Mouse (Mus musculus) hindbrain, embryonic 14.5 days (tissue): Measurements from ENCODE around the gene Lgals4. TPM values are rescaled to one million over a fixed set of nuclear protein-coding genes. Genes with fewer than 3 reads are reported as not detected.
A peak's percentile ranks its signal among the peaks of the same experiment; 100 is the strongest.

ENCODE experiments used
- ATAC-seq: fragments of 200-750 bp; cut with Nextera tagmentation; 2 replicates; pipeline ENCODE4 v1.8.0; 2017; ENCODE audit warnings: moderate number of reproducible peaks, mild to moderate bottlenecking, moderate TSS enrichment, moderate library complexity; ENCODE audit not compliant: low FRiP score
- DNase-seq: peaks from one replicate; pipeline ENCODE4 v3.0.0-alpha.2; 2015; ENCODE audit warnings: low spot score
- H3K27ac ChIP-seq: fragments of 300-500 bp; sonication (generic); 2 replicates; pipeline ENCODE4 v1.5.1; 2014; ENCODE audit warnings: mild to moderate bottlenecking, moderate library complexity
- H3K27me3 ChIP-seq: fragments of 300-500 bp; sonication (generic); 2 replicates; pipeline ENCODE4 v1.6.1; 2014; ENCODE audit warnings: mild to moderate bottlenecking, low read length, mixed read lengths; ENCODE audit not compliant: control insufficient read depth, insufficient read depth
- H3K36me3 ChIP-seq: fragments of 300-500 bp; sonication (generic); replicated peaks from 2 replicates; pipeline ENCODE4 v1.6.1; 2014; ENCODE audit not compliant: control insufficient read depth, insufficient read depth
- H3K4me1 ChIP-seq: fragments of 300-500 bp; sonication (generic); replicated peaks from 2 replicates; pipeline ENCODE4 v1.6.1; 2014; ENCODE audit warnings: antibody characterized with exemption, low read length, mixed read lengths; ENCODE audit not compliant: control insufficient read depth, insufficient read depth
- H3K4me2 ChIP-seq: fragments of 300-500 bp; sonication (generic); replicated peaks from 2 replicates; pipeline ENCODE4 v1.6.1; 2014; ENCODE audit warnings: mild to moderate bottlenecking, moderate library complexity
- H3K4me3 ChIP-seq: fragments of 300-500 bp; sonication (generic); replicated peaks from 2 replicates; pipeline ENCODE4 v1.5.1; 2014; ENCODE audit warnings: mild to moderate bottlenecking, low read length
- H3K9ac ChIP-seq: fragments of 300-500 bp; sonication (generic); 2 replicates; pipeline ENCODE4 v1.6.1; 2014
- H3K9me3 ChIP-seq: fragments of 300-500 bp; sonication (generic); 2 replicates; pipeline ENCODE4 v1.6.1; 2016; ENCODE audit warnings: low read length; ENCODE audit not compliant: control insufficient read depth
- WGBS: fragments of 180-500 bp; shearing (Covaris S2); extraction: QIAGEN DNeasy Blood & Tissue Kit; methylation state at CpG from one replicate; pipeline ENCODE4 v1.1.7; 2014; 5-methylcytosine and 5-hydroxymethylcytosine counted together
- polyA plus RNA-seq: library from polyadenylated mRNA; unstranded; fragments of >200 nt; fragmentation: Nextera tagmentation; extraction: Ambion mirVana; gene quantifications from 2 replicates; pipeline ENCODE4 v1.2.1, GENCODE M21; 2014

The Lgals4 gene
- polyA plus RNA-seq, 1 experiment from 2014 or later: 3.2 TPM

DNA sequence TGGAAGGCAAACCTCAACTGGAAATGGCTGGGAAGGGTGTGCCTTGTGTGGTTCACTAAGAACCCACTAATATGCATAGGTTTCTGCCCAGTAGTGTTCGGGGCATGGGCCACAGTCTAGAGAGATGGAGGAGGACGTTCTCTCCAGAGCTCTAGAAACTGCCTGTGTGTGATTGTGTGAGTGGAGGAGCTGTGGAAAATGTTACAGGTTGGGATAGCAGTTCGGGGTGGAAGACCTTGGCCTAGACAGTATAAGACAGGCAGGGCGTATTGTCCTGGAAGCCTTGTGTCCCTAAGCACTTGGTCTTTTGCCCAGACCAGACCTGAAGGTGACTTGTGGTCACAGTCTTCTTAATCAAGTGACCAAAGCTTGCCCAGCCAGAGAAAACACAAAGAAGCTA lies 21.2 kb upstream of the Lgals4 start:
- Histone ChIP-seq H3K4me2 (peak overlapping the region; percentile 80), H3K4me1 (peaks cover 25% of the 10 kb centered on the region), H3K27ac (no peak overlapping the region), H3K4me3 (peak overlapping the region; percentile 80), H3K9me3 (no peaks in the 10 kb centered on the region), H3K9ac (peak overlapping the region; percentile 52), H3K27me3 (no peaks in the 10 kb centered on the region), H3K36me3 (peaks cover 55% of the 10 kb centered on the region)
- no peak for DNase-seq
- ATAC-seq: no peak
- WGBS: 71% methylated on average over 4 of the region's 4 CpGs

DNA sequence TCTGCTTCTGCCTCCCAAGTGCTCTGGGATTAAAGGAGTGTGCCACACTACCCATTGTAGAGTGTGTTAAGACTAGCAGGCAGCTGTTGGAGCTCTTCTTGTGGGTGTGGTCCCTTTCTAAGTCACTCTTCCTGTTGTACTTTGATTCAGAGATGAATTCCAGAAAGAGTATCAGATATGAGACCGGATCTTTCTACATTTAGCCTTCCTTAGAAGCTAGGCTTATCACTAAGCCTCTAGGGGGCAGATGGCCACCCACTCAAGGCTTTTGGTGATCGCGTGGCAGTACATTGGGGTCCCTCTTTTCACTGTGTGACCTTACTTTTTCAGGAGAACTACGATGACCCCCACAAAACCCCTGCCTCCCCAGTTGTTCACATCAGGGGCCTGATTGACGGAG lies 20.7 kb upstream of the Lgals4 start:
- peaks cover 60% of the 10 kb centered on the region for H3K36me3 ChIP-seq
- no peak for ATAC-seq
- peak overlapping the region; percentile 80 for H3K4me2 ChIP-seq
- no peaks in the 10 kb centered on the region for H3K9me3 ChIP-seq
- peaks cover 26% of the 10 kb centered on the region for H3K4me1 ChIP-seq
- DNase-seq: no peak
- no peaks in the 10 kb centered on the region for H3K27me3 ChIP-seq
- H3K4me3 ChIP-seq: 0 out of 2 replicates have a peak overlapping the region, but pooled peaks have one; percentile 80
- WGBS: 84% methylated on average over 5 of the region's 5 CpGs
- H3K27ac ChIP-seq: no peak overlapping the region
- H3K9ac ChIP-seq: no peak overlapping the region

DNA sequence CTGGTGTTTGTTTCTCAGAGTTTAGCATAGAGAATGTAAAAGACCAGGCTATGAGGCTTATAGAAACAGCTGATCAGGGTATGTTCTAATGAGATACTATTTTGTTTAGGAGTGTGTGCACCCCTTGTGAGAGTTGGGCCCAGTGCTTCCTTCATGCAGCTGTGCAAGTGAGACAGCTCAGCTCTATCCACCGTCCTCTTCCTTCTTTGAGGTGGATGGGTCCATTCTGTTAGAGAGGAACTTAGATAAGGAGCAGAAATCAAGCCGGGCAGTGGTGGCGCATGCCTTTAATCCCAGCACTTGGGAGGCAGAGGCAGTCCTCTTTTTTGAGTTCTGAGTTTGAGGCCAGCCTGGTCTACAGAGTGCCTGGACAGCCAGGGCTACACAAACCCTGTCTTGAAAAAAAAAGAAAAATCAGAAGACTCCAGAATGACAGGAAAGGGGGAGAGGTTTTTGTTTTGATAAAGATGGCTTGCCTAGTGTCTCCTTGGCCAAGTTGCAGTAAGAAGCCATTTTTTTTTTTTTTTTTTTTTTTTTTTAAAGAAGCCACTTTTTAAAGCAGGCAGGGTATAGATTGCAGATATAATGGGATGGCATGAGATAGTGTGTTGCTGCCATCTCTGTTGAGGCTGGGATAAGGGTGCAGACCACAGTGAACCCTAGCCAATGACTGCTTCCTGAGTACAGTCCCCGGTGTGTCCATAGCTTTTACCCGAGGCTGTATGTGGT lies 19.2 kb upstream of the Lgals4 start:
- Histone ChIP-seq H3K9me3 (no peaks in the 10 kb centered on the region), H3K4me1 (peaks cover 21% of the 10 kb centered on the region), H3K4me3 (no peak overlapping the region), H3K27me3 (no peaks in the 10 kb centered on the region), H3K9ac (no peak overlapping the region), H3K4me2 (no peak overlapping the region), H3K27ac (no peak overlapping the region), H3K36me3 (peaks cover 75% of the 10 kb centered on the region)
- DNase-seq: no peak
- WGBS: 91% methylated on average over 5 of the region's 5 CpGs
- no peak for ATAC-seq

DNA sequence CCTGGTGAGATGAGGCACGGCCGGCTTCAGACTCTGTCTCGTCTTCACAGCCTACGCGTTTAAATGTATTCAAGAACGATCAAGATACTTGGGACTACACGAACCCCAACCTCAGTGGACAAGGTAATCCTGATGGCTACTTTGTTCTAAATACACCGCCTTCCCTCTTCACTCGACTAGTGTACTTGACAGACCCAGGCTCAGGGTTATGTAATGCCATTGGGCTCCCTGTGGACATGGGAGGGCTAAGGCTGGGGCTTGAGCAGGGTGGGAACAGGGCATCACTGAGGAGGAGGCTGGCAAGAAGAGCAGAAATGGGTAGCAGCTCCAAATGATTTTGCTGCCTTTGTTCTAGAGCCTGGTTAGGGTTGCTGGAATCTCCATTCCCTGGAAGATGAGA lies 18.4 kb upstream of the Lgals4 start:
- H3K9ac ChIP-seq: no peak overlapping the region

DNA sequence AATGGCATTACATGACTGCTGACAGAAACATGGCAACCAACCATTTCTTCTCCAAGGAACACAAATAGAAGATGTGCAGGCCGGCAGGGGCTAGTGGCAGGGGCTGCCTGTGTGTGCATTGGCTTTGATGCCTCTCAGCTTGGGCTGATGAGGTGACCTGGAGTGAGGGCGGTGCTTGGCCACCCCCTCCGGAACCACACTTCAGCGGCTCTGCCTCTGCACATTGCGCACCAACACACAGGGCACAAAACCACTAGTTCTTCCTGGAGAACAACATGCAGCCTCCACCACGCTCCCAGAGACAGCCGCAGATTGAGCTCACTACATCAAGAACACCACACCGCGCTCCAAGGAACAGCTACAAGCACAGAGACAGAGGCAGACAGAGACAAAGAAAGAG lies 17.5 kb upstream of the Lgals4 start:
- Histone ChIP-seq H3K4me3 (no peak overlapping the region), H3K9ac (no peak overlapping the region), H3K4me2 (no peak overlapping the region), H3K27ac (no peak overlapping the region), H3K27me3 (no peaks in the 10 kb centered on the region), H3K36me3 (peaks cover 93% of the 10 kb centered on the region), H3K4me1 (peaks cover 21% of the 10 kb centered on the region), H3K9me3 (no peaks in the 10 kb centered on the region)
- DNase-seq: no peak
- 86% methylated on average over 9 of the region's 9 CpGs for WGBS
- no peak for ATAC-seq

More for the DNA sequence above, 18.4 kb upstream of the Lgals4 start:
- Histone ChIP-seq H3K4me2 (no peak overlapping the region), H3K36me3 (peaks cover 83% of the 10 kb centered on the region), H3K4me3 (no peak overlapping the region), H3K4me1 (peaks cover 21% of the 10 kb centered on the region), H3K9me3 (no peaks in the 10 kb centered on the region), H3K27ac (no peak overlapping the region), H3K27me3 (no peaks in the 10 kb centered on the region)
- no peak for DNase-seq
- ATAC-seq: no peak
- 92% methylated on average over 9 of the region's 9 CpGs for WGBS

DNA sequence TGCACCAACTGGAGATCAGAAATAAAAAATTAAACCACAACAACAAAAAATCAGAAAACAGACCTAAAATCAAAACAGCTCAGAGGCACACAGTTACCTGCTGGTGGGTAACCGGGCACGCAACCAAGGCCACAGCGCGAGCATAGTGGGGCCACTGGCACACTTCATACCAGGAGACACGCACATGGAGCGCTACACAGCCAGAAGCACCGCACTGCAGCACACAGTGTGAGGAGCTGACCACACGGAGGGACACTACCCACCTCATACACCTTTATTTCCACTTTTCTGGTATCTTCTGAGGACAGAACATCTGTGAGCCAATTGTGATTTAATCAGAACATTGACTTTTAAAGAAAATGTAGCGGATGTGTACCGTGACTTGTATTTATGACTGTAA lies 16.7 kb upstream of the Lgals4 start:
- Histone ChIP-seq H3K4me3 (no peak overlapping the region), H3K27me3 (no peaks in the 10 kb centered on the region), H3K36me3 (peaks cover 100% of the 10 kb centered on the region), H3K4me2 (no peak overlapping the region), H3K27ac (no peak overlapping the region), H3K9ac (no peak overlapping the region), H3K9me3 (no peaks in the 10 kb centered on the region), H3K4me1 (peaks cover 18% of the 10 kb centered on the region)
- ATAC-seq: no peak
- no peak for DNase-seq
- WGBS: 92% methylated on average over 10 of the region's 10 CpGs

DNA sequence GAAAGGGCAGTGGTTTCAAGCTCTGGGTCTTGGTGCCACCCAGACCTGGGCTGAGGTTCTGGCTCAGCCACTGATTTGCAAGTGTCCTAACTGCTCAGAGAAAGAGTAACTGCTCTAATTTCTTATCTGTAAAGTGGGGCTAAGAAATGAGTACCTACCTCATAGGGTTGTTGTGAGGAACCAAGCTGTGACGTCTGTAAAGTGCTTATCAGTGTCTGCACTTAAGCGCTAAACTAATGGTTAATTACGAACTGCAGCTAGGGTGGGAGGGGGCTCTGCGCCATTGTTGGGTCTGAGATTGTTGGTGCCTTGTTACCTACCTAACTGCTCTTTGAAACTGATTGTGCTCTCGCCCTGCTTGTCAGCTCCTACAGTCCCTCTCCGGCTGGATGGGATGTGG lies 16.1 kb upstream of the Lgals4 start:
- WGBS: 70% methylated on average over 6 of the region's 6 CpGs
- H3K27me3 ChIP-seq: no peaks in the 10 kb centered on the region
- H3K27ac ChIP-seq: no peak overlapping the region
- no peaks in the 10 kb centered on the region for H3K9me3 ChIP-seq
- H3K4me1 ChIP-seq: peaks cover 12% of the 10 kb centered on the region
- peaks cover 100% of the 10 kb centered on the region for H3K36me3 ChIP-seq
- no peak overlapping the region for H3K9ac ChIP-seq
- DNase-seq: no peak
- H3K4me3 ChIP-seq: no peak overlapping the region
- 0 out of 2 replicates have a peak overlapping the region, but pooled peaks have one; percentile 5 for H3K4me2 ChIP-seq
- no peak for ATAC-seq

DNA sequence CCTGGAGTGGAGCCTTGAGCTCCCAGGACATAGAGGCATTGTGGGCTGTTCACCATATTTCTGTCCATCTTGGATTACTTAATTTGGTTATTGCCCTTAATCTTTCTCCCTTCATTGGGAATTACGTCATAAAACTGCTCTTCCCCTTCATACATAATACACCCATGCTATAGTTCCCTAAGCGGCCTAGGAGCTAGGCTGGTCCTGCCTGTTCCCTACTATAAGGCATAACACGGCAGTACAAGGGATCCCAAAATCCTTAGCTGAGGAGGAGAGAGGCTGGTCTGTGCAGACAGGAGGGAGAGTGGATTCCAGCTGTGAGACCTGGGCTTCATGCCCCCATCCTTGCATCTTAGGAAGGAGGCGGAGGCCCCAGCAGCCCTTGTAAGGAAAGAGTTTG lies 15.7 kb upstream of the Lgals4 start:
- DNase-seq (no peak), ATAC-seq (no peak)
- H3K4me1 ChIP-seq: peaks cover 8% of the 10 kb centered on the region; the same call in 1 of the 2 replicates
- H3K4me3 ChIP-seq: no peak overlapping the region
- no peaks in the 10 kb centered on the region for H3K9me3 ChIP-seq
- H3K27ac ChIP-seq: no peak overlapping the region
- 89% methylated on average over 4 of the region's 4 CpGs for WGBS
- peaks cover 100% of the 10 kb centered on the region for H3K36me3 ChIP-seq
- 0 out of 2 replicates have a peak overlapping the region, but pooled peaks have one; percentile 5 for H3K4me2 ChIP-seq
- no peak overlapping the region for H3K9ac ChIP-seq
- no peaks in the 10 kb centered on the region for H3K27me3 ChIP-seq

DNA sequence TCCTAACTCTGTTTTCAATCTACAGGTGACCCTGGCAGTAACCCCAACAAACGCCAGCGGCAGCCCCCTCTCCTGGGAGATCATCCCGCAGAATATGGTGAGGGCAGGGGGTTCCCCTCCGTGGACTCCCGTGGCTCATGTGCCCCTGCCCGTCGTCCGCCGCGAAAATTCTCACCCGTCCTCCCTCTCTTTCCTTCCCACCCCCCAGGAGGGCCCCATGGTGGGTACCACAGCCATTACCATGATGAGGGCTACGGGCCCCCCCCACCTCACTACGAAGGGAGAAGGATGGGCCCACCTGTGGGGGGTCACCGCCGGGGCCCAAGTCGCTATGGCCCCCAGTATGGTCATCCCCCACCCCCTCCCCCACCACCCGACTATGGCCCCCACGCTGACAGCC lies 15.2 kb upstream of the Lgals4 start:
- H3K27me3 ChIP-seq: no peaks in the 10 kb centered on the region
- no peak overlapping the region for H3K9ac ChIP-seq
- H3K4me1 ChIP-seq: peaks cover 7% of the 10 kb centered on the region; the same call in 1 of the 2 replicates
- DNase-seq (no peak), ATAC-seq (no peak)
- H3K27ac ChIP-seq: no peak overlapping the region
- H3K4me3 ChIP-seq: no peak overlapping the region
- no peak overlapping the region for H3K4me2 ChIP-seq
- 81% methylated on average over 18 of the region's 18 CpGs for WGBS
- no peaks in the 10 kb centered on the region for H3K9me3 ChIP-seq
- H3K36me3 ChIP-seq: peaks cover 100% of the 10 kb centered on the region
